Mouse (Mus musculus) CD8-positive naive resting alpha-beta T cell, adult 2 months (primary cell): ENCODE results near the gene Clcf1.
"Not testable (repeated sequence)": the region's sequence is repeated elsewhere in the genome, so short reads cannot be mapped to it uniquely, and the experiment has no call there.

Experiments
- DNase-seq, 2 experiments: peaks; one replicate each; pipeline ENCODE4 v3.0.0; 2022; ENCODE audit warnings: low read depth in 2 of 2, low spot score in 2 of 2

Gene Clcf1

GRCm38 (mm10) chr19:4247010-4247409, 33.0 kb downstream of the Clcf1 start:
- DNase-seq: peak in 1 of 2 experiments; percentile 38

- not testable (repeated sequence) for DNase-seq
These were observed 34.6 kb downstream of the Clcf1 start for GRCm38 (mm10) chr19:4248683-4249082.

GRCm38 (mm10) chr19:4254230-4254629, 40.2 kb downstream of the Clcf1 start:
- DNase-seq: no peak

- DNase-seq: no peak
These were observed 41.6 kb downstream of the Clcf1 start for GRCm38 (mm10) chr19:4255583-4256162.

- peak; percentile 78 to 86 for DNase-seq
These were observed 43.3 kb downstream of the Clcf1 start for GRCm38 (mm10) chr19:4257216-4257896.

- no peak for DNase-seq
These were observed 43.8 kb downstream of the Clcf1 start for GRCm38 (mm10) chr19:4257897-4258252.

- DNase-seq: peak in 1 of 2 experiments; percentile 39
These were observed 47.1 kb downstream of the Clcf1 start for GRCm38 (mm10) chr19:4261038-4261698.

GRCm38 (mm10) chr19:4262756-4263155, 48.7 kb downstream of the Clcf1 start:
- DNase-seq: no peak

- DNase-seq: no peak
These were observed 49.7 kb downstream of the Clcf1 start for GRCm38 (mm10) chr19:4263702-4264101.

GRCm38 (mm10) chr19:4264171-4264780, 50.2 kb downstream of the Clcf1 start:
- no peak for DNase-seq

- no peak for DNase-seq
These were observed 51.9 kb downstream of the Clcf1 start for GRCm38 (mm10) chr19:4265956-4266355.

GRCm38 (mm10) chr19:4268566-4269361, 54.7 kb downstream of the Clcf1 start, which contains the start of gene Ssh3:
Gene Ssh3 (minus strand): TSS chr19:4269180.
- peak; percentile 38 to 55 for DNase-seq

- DNase-seq: no peak
These were observed 56.1 kb downstream of the Clcf1 start for GRCm38 (mm10) chr19:4270187-4270586.

GRCm38 (mm10) chr19:4270972-4271371, 56.9 kb downstream of the Clcf1 start:
- no peak for DNase-seq
